Mouse (Mus musculus): ENCODE measurements around the gene Ubac2. TPM values are rescaled to one million over a fixed set of nuclear protein-coding genes. Genes with fewer than 3 reads are reported as not detected.

The Ubac2 gene
- total RNA-seq, 1 experiment, result 41.5 TPM

DNA sequence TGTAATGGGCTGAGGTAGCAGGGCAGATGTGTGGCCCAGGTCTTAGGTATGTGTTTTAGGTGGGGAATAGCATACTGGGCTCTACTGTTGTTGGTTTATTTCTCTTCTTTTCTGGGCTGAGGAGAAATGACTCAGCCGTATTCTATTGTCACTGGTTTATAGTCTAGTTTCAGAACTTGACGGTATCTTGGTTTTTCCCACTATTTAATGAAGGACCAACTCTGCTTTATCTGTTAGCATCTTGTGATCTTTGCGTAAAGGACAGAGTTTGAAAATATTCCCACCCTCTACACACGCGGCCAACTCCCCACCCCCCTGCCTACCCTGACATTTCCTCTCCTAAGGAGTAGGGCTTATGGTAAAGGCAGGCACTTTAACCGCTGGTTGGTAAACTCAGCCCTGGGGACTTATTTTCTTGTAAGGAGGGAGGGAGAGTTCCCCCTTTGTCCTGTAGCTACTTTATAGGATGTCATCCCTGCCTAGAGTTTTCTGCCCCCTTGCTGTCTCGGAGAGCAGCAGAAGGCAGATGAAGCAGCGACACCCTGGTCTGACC, 163.8 kb downstream of the Ubac2 start:
- Histone ChIP-seq H3K27ac (ENCODE audit: insufficient read depth, low read depth, low read length, poor library complexity, severe bottlenecking) (no peak overlapping the region), H3K36me3 (ENCODE audit: control insufficient read depth, insufficient read depth, low read length, poor library complexity, severe bottlenecking) (no peaks in the 10 kb centered on the region), H3K4me3 (ENCODE audit: insufficient read depth in 1 of 2, low read depth in 1 of 2, low read length in 2 of 2, poor library complexity in 1 of 2, severe bottlenecking in 1 of 2) (no peak overlapping the region), H3K4me1 (ENCODE audit: control insufficient read depth in 2 of 2, insufficient read depth in 2 of 2, low read length in 2 of 2, poor library complexity in 1 of 2) (peaks cover 2 to 8% of the 10 kb centered on the region in 2 experiments; a peak in 2 of 4 replicates), H3K9ac (ENCODE audit: insufficient read depth, low read depth, low read length, poor library complexity, severe bottlenecking) (no peak overlapping the region), H3K9me3 (ENCODE audit: control insufficient read depth, insufficient read depth, low read depth, low read length) (no peaks in the 10 kb centered on the region)
- TF ChIP-seq MAFK (IDR thresholded peaks at IDR 0.05; ENCODE audit: insufficient read depth, low read depth, low read length), result no peak
- no peak for TF ChIP-seq ZNF384 (IDR thresholded peaks at IDR 0.05; ENCODE audit: low read depth, low read length)
- TF ChIP-seq HCFC1 (IDR thresholded peaks at IDR 0.05; ENCODE audit: borderline replicate concordance, insufficient read depth, low read length), result no peak
- no peak for TF ChIP-seq ZC3H11A (IDR thresholded peaks at IDR 0.05; ENCODE audit: borderline replicate concordance, low read depth, low read length)
- TF ChIP-seq CHD2 (IDR thresholded peaks at IDR 0.05; ENCODE audit: low read depth, low read length), result no peak
- no peak for DNase-seq (ENCODE audit: low read depth, low spot score)
- in situ Hi-C loops (cut with MboI; ENCODE audit: low sequenced_read_pairs in 2 of 2, unreplicated experiment in 2 of 2), result no loop called here

DNA sequence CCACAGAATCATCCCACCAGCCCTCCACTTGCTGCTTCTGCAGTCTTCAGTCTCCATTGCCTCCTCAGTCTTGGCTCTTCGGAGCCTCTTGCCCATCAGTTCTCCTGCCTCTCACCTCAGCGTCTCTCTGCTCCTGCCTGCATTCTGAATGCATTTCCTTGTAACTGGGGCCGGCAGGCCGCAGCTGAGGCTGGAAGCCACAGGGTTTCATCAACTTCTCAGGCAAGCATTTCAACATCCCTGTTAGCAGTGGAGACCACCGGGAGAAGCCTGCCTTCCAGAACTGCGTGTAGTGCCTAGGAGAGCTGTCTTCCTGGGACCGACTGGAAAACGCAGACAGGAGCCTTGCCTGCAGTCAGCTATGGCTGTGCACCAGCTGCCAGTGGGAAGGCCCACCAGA, 169.4 kb downstream of the Ubac2 start:
- TF ChIP-seq HCFC1 (IDR thresholded peaks at IDR 0.05; ENCODE audit: borderline replicate concordance, insufficient read depth, low read length), result no peak
- Histone ChIP-seq H3K9me3 (ENCODE audit: control insufficient read depth, insufficient read depth, low read depth, low read length) (no peaks in the 10 kb centered on the region), H3K27ac (ENCODE audit: insufficient read depth, low read depth, low read length, poor library complexity, severe bottlenecking) (no peak overlapping the region), H3K9ac (ENCODE audit: insufficient read depth, low read depth, low read length, poor library complexity, severe bottlenecking) (no peak overlapping the region; the same call in 1 of the 2 replicates), H3K4me1 (ENCODE audit: control insufficient read depth in 2 of 2, insufficient read depth in 2 of 2, low read length in 2 of 2, poor library complexity in 1 of 2) (no peaks in the 10 kb centered on the region), H3K4me3 (ENCODE audit: insufficient read depth in 1 of 2, low read depth in 1 of 2, low read length in 2 of 2, poor library complexity in 1 of 2, severe bottlenecking in 1 of 2) (peak overlapping the region in 1 of 2 experiments; percentile 26; a peak in 1 of 4 replicates), H3K36me3 (ENCODE audit: control insufficient read depth, insufficient read depth, low read length, poor library complexity, severe bottlenecking) (no peaks in the 10 kb centered on the region)
- no peak for DNase-seq (ENCODE audit: low read depth, low spot score)
- in situ Hi-C loops (cut with MboI; ENCODE audit: low sequenced_read_pairs in 2 of 2, unreplicated experiment in 2 of 2), result no loop called here

DNA sequence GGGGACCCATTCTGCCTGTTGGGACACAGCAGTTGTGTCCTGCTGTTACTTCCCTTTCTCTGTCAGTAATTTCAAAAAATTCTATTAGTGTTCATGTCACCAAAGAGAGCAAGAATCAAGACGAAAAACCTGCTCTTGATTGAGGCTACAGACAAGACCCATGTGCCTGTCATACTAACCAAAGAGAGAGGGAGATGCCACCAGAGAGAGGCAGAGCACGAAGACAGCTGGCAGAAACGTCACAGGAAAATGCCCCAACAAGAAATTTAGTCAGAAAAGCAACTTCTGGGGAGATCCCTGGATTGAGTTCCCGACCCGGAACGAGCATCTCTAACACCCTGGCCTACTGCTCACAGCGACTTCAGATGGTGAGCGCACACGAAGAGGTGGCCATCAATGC, 170.4 kb downstream of the Ubac2 start:
- TF ChIP-seq ZNF384 (IDR thresholded peaks at IDR 0.05; ENCODE audit: low read depth, low read length), result no peak
- no peak for TF ChIP-seq HCFC1 (IDR thresholded peaks at IDR 0.05; ENCODE audit: borderline replicate concordance, insufficient read depth, low read length)
- TF ChIP-seq ZC3H11A (IDR thresholded peaks at IDR 0.05; ENCODE audit: borderline replicate concordance, low read depth, low read length), result no peak
- TF ChIP-seq CHD2 (IDR thresholded peaks at IDR 0.05; ENCODE audit: low read depth, low read length), result no peak
- Histone ChIP-seq H3K9ac (ENCODE audit: insufficient read depth, low read depth, low read length, poor library complexity, severe bottlenecking) (no peak overlapping the region), H3K9me3 (ENCODE audit: control insufficient read depth, insufficient read depth, low read depth, low read length) (no peaks in the 10 kb centered on the region), H3K4me3 (ENCODE audit: insufficient read depth in 1 of 2, low read depth in 1 of 2, low read length in 2 of 2, poor library complexity in 1 of 2, severe bottlenecking in 1 of 2) (no peak overlapping the region), H3K27ac (ENCODE audit: insufficient read depth, low read depth, low read length, poor library complexity, severe bottlenecking) (no peak overlapping the region), H3K4me1 (ENCODE audit: control insufficient read depth in 2 of 2, insufficient read depth in 2 of 2, low read length in 2 of 2, poor library complexity in 1 of 2) (no peaks in the 10 kb centered on the region), H3K36me3 (ENCODE audit: control insufficient read depth, insufficient read depth, low read length, poor library complexity, severe bottlenecking) (no peaks in the 10 kb centered on the region)
- in situ Hi-C loops (cut with MboI; ENCODE audit: low sequenced_read_pairs in 2 of 2, unreplicated experiment in 2 of 2), result no loop called here
- no peak for DNase-seq (ENCODE audit: low read depth, low spot score)

- DNase-seq (ENCODE audit: low read depth, low spot score), result no peak
- Histone ChIP-seq H3K9ac (ENCODE audit: insufficient read depth, low read depth, low read length, poor library complexity, severe bottlenecking) (no peak overlapping the region), H3K36me3 (ENCODE audit: control insufficient read depth, insufficient read depth, low read length, poor library complexity, severe bottlenecking) (no peaks in the 10 kb centered on the region), H3K9me3 (ENCODE audit: control insufficient read depth, insufficient read depth, low read depth, low read length) (no peaks in the 10 kb centered on the region), H3K4me1 (ENCODE audit: control insufficient read depth in 2 of 2, insufficient read depth in 2 of 2, low read length in 2 of 2, poor library complexity in 1 of 2) (peaks cover 0 to under 1% of the 10 kb centered on the region in 2 experiments; a peak in 1 of 4 replicates), H3K27ac (ENCODE audit: insufficient read depth, low read depth, low read length, poor library complexity, severe bottlenecking) (no peak overlapping the region), H3K4me3 (ENCODE audit: insufficient read depth in 1 of 2, low read depth in 1 of 2, low read length in 2 of 2, poor library complexity in 1 of 2, severe bottlenecking in 1 of 2) (no peak overlapping the region)
- in situ Hi-C loops (cut with MboI; ENCODE audit: low sequenced_read_pairs in 2 of 2, unreplicated experiment in 2 of 2), result loop anchor here in 1 of 2 experiments (25.0 kb wide), 1 partner anchor 834 kb away; no protein-coding TSS in a partner anchor
- no peak for TF ChIP-seq ZNF384 (IDR thresholded peaks at IDR 0.05; ENCODE audit: low read depth, low read length)
- no peak for TF ChIP-seq CHD2 (IDR thresholded peaks at IDR 0.05; ENCODE audit: low read depth, low read length)
- no peak for TF ChIP-seq MAFK (IDR thresholded peaks at IDR 0.05; ENCODE audit: insufficient read depth, low read depth, low read length)
- TF ChIP-seq HCFC1 (IDR thresholded peaks at IDR 0.05; ENCODE audit: borderline replicate concordance, insufficient read depth, low read length), result no peak
- no peak for TF ChIP-seq ZC3H11A (IDR thresholded peaks at IDR 0.05; ENCODE audit: borderline replicate concordance, low read depth, low read length)
These were observed 174.6 kb downstream of the Ubac2 start for GRCm38 (mm10) chr14:122052896-122053635.

Data from ES-E14 (cell line).